Mouse (Mus musculus): ENCODE measurements at regions not wholly inside any gene's neighbourhood (a gene's known extent, or its start where the extent isn't known, plus 50 kb on each side); places are given as distances from the start of the nearest gene placed in this dataset.

DNA sequence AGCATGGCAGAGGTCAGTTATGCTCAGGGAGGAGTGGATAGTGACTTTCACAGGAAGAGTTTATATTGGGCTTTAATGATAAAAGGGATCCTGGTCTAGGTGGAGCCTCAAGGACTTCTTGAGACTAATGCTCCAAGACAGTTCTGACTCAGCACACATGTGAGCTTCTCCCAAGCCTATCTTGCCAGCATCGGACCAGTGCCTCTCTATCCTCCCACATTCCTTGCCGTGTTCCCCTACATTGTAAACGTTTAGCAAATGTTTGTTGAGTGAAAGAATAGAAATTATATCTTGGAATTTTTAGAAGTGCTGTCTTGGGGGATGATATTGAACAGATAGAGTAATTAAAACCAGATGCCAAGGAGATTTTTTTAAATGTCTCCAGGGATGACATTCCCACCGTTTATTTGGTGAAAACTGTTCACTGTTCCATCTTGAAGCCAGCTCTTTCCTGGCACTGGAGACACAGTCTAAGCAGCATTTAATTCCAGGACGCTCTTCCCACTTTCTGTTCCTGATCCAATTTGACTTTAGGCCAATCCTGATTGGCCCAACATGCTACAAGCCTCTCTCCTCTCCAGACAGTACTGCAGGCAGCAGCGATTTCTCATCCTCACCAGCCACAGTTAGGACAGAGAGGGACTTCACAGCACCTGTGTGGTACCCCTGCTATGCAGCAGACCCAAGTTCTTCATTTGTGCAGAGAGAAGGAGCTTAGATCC lies 418.5 kb upstream of the Fam19a5 start:
- H3K9me3 ChIP-seq (ENCODE audit: control insufficient read depth, low read length), result peaks cover 6% of the 10 kb centered on the region; the same call in 1 of the 2 replicates
- H3K27me3 ChIP-seq (ENCODE audit: control insufficient read depth), result no peaks in the 10 kb centered on the region
- no peaks in the 10 kb centered on the region for H3K36me3 ChIP-seq (ENCODE audit: control insufficient read depth)
- no peak overlapping the region for H3K4me3 ChIP-seq (replicated peaks)
- H3K4me1 ChIP-seq (ENCODE audit: control insufficient read depth), result no peaks in the 10 kb centered on the region
- TF ChIP-seq GATA1 (IDR thresholded peaks at IDR 0.05; ENCODE audit: low read length) (no peak), TAL1 (IDR thresholded peaks at IDR 0.05; ENCODE audit: low read length) (no peak)

DNA sequence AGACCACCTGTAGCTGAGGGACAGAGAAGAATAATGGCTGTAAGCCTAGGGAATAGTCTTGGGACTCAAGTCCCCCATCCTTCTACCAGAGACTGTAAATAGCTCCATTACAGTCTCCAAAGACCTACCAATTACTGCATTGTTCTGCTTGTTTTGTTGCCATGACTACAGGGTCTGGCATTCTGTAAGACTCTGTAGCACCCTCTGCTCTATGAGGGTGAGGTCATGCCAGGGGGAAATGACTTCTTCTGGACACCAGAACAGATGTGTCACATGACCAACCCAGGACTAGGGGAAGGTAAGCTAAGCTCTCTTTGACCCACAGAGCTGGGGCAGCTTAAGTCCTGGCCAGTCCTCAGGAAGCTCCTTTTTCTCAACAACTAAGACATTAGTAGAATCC lies 405.2 kb upstream of the Fam19a5 start:
- no peaks in the 10 kb centered on the region for H3K27me3 ChIP-seq (ENCODE audit: control insufficient read depth)
- H3K4me3 ChIP-seq (replicated peaks), result no peak overlapping the region
- TF ChIP-seq TAL1 (IDR thresholded peaks at IDR 0.05; ENCODE audit: low read length) (no peak), GATA1 (IDR thresholded peaks at IDR 0.05; ENCODE audit: low read length) (no peak)
- H3K9me3 ChIP-seq (ENCODE audit: control insufficient read depth, low read length), result peaks cover 26% of the 10 kb centered on the region
- no peaks in the 10 kb centered on the region for H3K4me1 ChIP-seq (ENCODE audit: control insufficient read depth)
- no peaks in the 10 kb centered on the region for H3K36me3 ChIP-seq (ENCODE audit: control insufficient read depth)

DNA sequence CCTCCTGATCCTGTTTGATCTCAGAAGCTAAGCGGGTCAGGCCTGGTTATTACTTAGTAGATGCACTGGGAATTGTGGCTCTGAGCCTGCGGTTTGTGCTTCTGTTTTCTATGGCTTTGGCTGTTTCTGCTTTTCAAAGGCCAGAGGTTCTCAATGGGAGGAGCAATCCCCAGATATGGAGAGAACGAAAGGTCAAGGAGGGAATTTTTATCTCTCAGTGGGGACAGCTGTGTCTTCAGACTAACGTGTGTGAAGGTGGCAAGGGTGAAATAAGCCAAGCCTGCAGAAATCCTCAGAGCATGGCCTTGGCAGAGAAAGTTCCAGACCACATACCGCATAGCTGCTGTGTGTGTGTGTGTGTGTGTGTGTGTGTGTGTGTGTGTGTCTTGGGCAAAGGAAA lies 375.0 kb upstream of the Fam19a5 start:
- TF ChIP-seq GATA1 (IDR thresholded peaks at IDR 0.05; ENCODE audit: low read length), result no peak
- no peak for TF ChIP-seq TAL1 (IDR thresholded peaks at IDR 0.05; ENCODE audit: low read length)
- Histone ChIP-seq H3K4me3 (replicated peaks) (no peak overlapping the region), H3K27me3 (ENCODE audit: control insufficient read depth) (no peaks in the 10 kb centered on the region), H3K36me3 (ENCODE audit: control insufficient read depth) (no peaks in the 10 kb centered on the region), H3K4me1 (ENCODE audit: control insufficient read depth) (no peaks in the 10 kb centered on the region), H3K9me3 (ENCODE audit: control insufficient read depth, low read length) (peaks cover 37% of the 10 kb centered on the region)

DNA sequence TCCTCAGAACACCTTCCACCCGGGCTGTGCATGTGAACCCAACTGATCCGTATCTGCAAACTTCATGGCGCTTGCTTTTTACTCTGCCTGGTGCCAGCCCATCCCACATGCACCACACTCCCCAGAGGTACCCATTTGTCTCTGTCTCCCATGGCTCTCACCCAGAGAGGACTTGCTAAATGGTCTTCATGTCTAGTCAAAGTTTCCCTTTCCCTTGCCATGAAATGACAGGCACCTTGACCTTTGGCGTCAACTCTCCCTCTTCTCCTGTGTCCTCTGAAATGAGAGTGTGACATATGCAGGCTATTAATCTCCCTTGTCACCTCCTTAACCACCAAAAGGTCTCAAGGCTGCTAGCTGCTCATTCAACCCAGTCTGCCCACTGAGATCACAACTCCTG lies 373.2 kb upstream of the Fam19a5 start:
- TF ChIP-seq TAL1 (IDR thresholded peaks at IDR 0.05; ENCODE audit: low read length) (no peak), GATA1 (IDR thresholded peaks at IDR 0.05; ENCODE audit: low read length) (no peak)

DNA sequence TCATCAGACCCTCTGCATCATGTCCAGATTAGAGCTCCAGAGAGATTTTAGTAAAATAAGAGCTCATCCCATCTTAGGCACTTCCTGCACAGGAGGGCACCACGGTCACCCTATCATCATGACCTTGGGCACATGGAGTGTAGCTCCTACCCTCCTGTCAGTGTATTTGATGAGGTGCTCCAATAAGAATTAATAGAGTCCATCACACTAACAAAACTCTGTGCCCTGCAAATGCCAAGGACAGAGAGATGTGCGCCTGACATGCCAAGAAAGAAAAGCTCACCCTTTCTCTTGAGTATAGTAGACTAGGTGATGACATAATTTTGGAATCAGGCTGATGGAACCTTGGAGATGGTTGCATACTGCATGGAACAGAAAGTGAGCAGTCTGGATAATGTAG lies 371.0 kb upstream of the Fam19a5 start:
- TF ChIP-seq TAL1 (IDR thresholded peaks at IDR 0.05; ENCODE audit: low read length), result no peak
- TF ChIP-seq GATA1 (IDR thresholded peaks at IDR 0.05; ENCODE audit: low read length), result no peak

More for the DNA sequence above, 373.2 kb upstream of the Fam19a5 start:
- Histone ChIP-seq H3K27me3 (ENCODE audit: control insufficient read depth) (no peaks in the 10 kb centered on the region), H3K36me3 (ENCODE audit: control insufficient read depth) (no peaks in the 10 kb centered on the region), H3K4me1 (ENCODE audit: control insufficient read depth) (no peaks in the 10 kb centered on the region), H3K4me3 (replicated peaks) (no peak overlapping the region), H3K9me3 (ENCODE audit: control insufficient read depth, low read length) (peaks cover 43% of the 10 kb centered on the region)

DNA sequence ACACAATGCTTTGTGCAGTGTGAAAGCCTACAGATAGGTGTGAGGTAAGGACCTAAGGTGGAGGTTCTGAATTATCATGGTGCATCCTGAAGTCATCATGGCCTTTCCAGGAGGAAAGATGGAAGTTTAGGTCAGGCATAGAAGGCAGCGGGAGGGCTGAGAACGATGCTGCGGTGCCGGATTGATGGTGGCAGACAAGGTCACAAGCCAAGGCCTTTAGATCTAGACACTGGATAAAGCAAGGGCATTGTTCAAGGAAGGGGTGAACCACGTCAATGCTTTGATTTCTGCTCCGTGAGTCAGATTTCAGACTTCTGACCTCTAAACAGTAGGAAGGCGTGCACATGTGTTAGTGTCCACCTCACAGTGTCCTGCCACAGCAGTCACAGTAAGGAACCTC lies 365.5 kb upstream of the Fam19a5 start:
- Histone ChIP-seq H3K36me3 (ENCODE audit: control insufficient read depth) (no peaks in the 10 kb centered on the region), H3K4me1 (ENCODE audit: control insufficient read depth) (no peaks in the 10 kb centered on the region), H3K9me3 (ENCODE audit: control insufficient read depth, low read length) (peaks cover 66% of the 10 kb centered on the region), H3K27me3 (ENCODE audit: control insufficient read depth) (no peaks in the 10 kb centered on the region), H3K4me3 (replicated peaks) (no peak overlapping the region)
- TF ChIP-seq GATA1 (IDR thresholded peaks at IDR 0.05; ENCODE audit: low read length) (no peak), TAL1 (IDR thresholded peaks at IDR 0.05; ENCODE audit: low read length) (no peak)

More for the DNA sequence above, 371.0 kb upstream of the Fam19a5 start:
- Histone ChIP-seq H3K9me3 (ENCODE audit: control insufficient read depth, low read length) (peaks cover 52% of the 10 kb centered on the region), H3K36me3 (ENCODE audit: control insufficient read depth) (no peaks in the 10 kb centered on the region), H3K4me1 (ENCODE audit: control insufficient read depth) (no peaks in the 10 kb centered on the region), H3K27me3 (ENCODE audit: control insufficient read depth) (no peaks in the 10 kb centered on the region), H3K4me3 (replicated peaks) (no peak overlapping the region)

DNA sequence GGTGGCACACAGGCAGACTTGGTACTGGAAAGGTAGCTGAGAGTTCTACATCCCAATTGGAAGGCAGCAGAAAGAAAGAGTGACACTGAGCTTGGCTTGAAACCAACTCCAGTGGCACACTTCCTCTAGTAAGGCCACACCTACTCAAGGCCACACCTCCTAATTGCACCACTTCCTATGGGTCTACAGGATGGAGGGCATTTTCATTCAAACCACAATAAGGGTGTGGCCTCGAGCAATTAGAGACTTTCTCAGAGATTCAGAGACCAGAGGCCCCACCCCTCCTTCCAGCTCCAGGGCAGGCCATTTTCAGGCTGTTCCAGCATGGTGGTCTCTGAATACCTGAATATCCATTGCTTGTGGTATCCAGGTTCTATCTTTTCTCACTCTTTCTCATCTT lies 363.3 kb upstream of the Fam19a5 start:
- TF ChIP-seq GATA1 (IDR thresholded peaks at IDR 0.05; ENCODE audit: low read length), result no peak
- no peak for TF ChIP-seq TAL1 (IDR thresholded peaks at IDR 0.05; ENCODE audit: low read length)
- Histone ChIP-seq H3K4me3 (replicated peaks) (no peak overlapping the region), H3K9me3 (ENCODE audit: control insufficient read depth, low read length) (peaks cover 76% of the 10 kb centered on the region)

DNA sequence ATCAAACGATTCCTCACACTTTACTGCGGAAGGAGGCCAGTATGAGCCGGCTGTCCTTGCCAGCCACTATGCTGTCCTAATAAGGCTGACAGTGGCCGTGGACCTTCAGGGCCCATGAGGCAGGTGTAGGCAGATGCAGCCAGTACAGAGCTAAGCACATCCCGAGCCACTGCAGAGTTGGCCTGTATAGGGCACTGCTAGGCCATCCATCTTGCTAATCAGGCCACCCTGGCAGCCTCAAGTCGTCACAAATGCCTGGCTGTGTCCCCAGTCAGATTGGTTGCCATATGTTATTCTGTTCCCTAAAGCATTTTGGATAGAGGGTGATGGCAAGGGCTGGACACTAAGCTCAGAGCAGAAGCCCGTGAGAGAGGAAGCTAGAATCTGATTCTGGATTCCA lies 359.9 kb upstream of the Fam19a5 start:
- TF ChIP-seq TAL1 (IDR thresholded peaks at IDR 0.05; ENCODE audit: low read length) (no peak), GATA1 (IDR thresholded peaks at IDR 0.05; ENCODE audit: low read length) (no peak)
- Histone ChIP-seq H3K27me3 (ENCODE audit: control insufficient read depth) (no peaks in the 10 kb centered on the region), H3K4me3 (replicated peaks) (no peak overlapping the region), H3K9me3 (ENCODE audit: control insufficient read depth, low read length) (peaks cover 77% of the 10 kb centered on the region), H3K4me1 (ENCODE audit: control insufficient read depth) (no peaks in the 10 kb centered on the region), H3K36me3 (ENCODE audit: control insufficient read depth) (no peaks in the 10 kb centered on the region)

More for the DNA sequence above, 363.3 kb upstream of the Fam19a5 start:
- H3K4me1 ChIP-seq (ENCODE audit: control insufficient read depth), result no peaks in the 10 kb centered on the region
- H3K36me3 ChIP-seq (ENCODE audit: control insufficient read depth), result no peaks in the 10 kb centered on the region
- H3K27me3 ChIP-seq (ENCODE audit: control insufficient read depth), result no peaks in the 10 kb centered on the region

DNA sequence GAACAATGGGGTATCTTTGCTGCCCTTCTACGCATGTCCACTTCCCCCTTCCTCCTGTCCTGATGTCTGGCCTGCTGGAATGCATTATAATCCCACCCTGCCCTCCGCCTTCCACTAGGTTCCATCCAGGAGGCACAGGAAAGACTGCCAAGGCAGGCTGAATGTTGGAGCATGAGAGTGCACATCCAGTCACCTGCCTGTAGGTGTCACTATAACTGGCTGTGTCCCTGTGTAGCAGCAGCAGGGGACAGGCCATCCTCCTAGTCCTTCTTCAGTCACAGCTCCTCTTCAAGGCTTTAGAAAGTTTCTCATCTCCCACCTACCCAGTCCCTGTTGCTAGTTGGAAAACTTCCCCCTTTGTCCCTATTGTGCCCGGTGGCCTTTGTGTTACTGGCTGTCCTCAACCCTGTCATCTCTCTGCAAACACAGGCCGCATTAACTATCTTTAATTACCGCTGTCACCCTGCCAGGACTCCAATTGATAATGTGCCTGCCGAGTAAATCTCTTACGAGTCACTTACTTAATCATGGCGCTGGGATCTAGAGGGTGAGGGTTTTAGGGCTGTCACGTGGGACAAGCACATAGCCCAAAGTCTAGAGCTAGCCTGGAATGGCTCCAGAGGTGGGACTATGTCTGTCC lies 355.2 kb upstream of the Fam19a5 start:
- H3K4me3 ChIP-seq (replicated peaks), result no peak overlapping the region
- no peaks in the 10 kb centered on the region for H3K27me3 ChIP-seq (ENCODE audit: control insufficient read depth)
- TF ChIP-seq TAL1 (IDR thresholded peaks at IDR 0.05; ENCODE audit: low read length), result no peak
- TF ChIP-seq GATA1 (IDR thresholded peaks at IDR 0.05; ENCODE audit: low read length), result no peak
- no peaks in the 10 kb centered on the region for H3K36me3 ChIP-seq (ENCODE audit: control insufficient read depth)
- peaks cover 75% of the 10 kb centered on the region for H3K9me3 ChIP-seq (ENCODE audit: control insufficient read depth, low read length)
- no peaks in the 10 kb centered on the region for H3K4me1 ChIP-seq (ENCODE audit: control insufficient read depth)
